In genomic region chr9:118389481-118390334, GRCm38 (mm10) we compare ENCODE assay signal across 8 mouse cellular contexts.
DNase-seq lines count a peak whose midpoint lies in the region; ATAC-seq and TF ChIP-seq lines count a peak whose summit lies in the region.

No protein-coding gene starts in this region.

- DNase-seq in kidney, postnatal 10 days = peak; percentile 12
- no peak for DNase-seq in kidney, adult 2 months
- peak; percentile 68 for DNase-seq in brain, embryonic 14.5 days (ENCODE audit: low read depth)
- no peak for DNase-seq in heart, embryonic 10.5 days (ENCODE audit: low spot score)
- no peak for DNase-seq in MN1 (ENCODE audit: low spot score)
- no peak for DNase-seq in thymus, postnatal 36 days

- no peak overlapping the region for H3K4me3 ChIP-seq in kidney, adult 2 months (ENCODE audit: insufficient read depth, low read depth, low read length)
- H3K4me3 ChIP-seq in heart, embryonic 10.5 days = peak overlapping the region; percentile 56
- H3K4me3 ChIP-seq in limb, embryonic 15.5 days = peak overlapping the region; percentile 33
- peak overlapping the region; percentile 31 for H3K4me3 ChIP-seq in neural tube, embryonic 15.5 days (replicated peaks)

- H3K36me3 ChIP-seq in kidney, adult 2 months (ENCODE audit: control insufficient read depth, insufficient read depth, low read length) = no peaks in the 10 kb centered on the region
- H3K36me3 ChIP-seq in heart, embryonic 10.5 days = no peaks in the 10 kb centered on the region
- H3K36me3 ChIP-seq in limb, embryonic 15.5 days = no peaks in the 10 kb centered on the region
- H3K36me3 ChIP-seq in neural tube, embryonic 15.5 days = no peaks in the 10 kb centered on the region

- ATAC-seq in limb, embryonic 15.5 days (ENCODE audit: insufficient number of reproducible peaks, low FRiP score, low TSS enrichment, low read depth) = no peak
- ATAC-seq in neural tube, embryonic 15.5 days (ENCODE audit: low FRiP score) = no peak

- no peak for TF ChIP-seq POLR2A in kidney, adult 2 months (IDR thresholded peaks at IDR 0.05; ENCODE audit: low read depth, low read length)
- no peak for TF ChIP-seq POLR2A in brain, embryonic 14.5 days (IDR thresholded peaks at IDR 0.05; ENCODE audit: borderline replicate concordance, extremely low read depth, insufficient read depth, insufficient read length, poor library complexity, severe bottlenecking)

- TF ChIP-seq CTCF in kidney, adult 2 months (conservative IDR thresholded peaks at IDR 0.05; ENCODE audit: insufficient read depth, insufficient read length, low read depth, low read length) = no peak
- no peak for TF ChIP-seq CTCF in brain, embryonic 14.5 days (IDR thresholded peaks at IDR 0.05; ENCODE audit: borderline replicate concordance, extremely low read depth, insufficient read depth, insufficient read length)

- H3K9ac ChIP-seq in limb, embryonic 15.5 days = no peak overlapping the region
- no peak overlapping the region for H3K9ac ChIP-seq in neural tube, embryonic 15.5 days (replicated peaks)

- peak overlapping the region; percentile 42 for H3K4me2 ChIP-seq in limb, embryonic 15.5 days
- H3K4me2 ChIP-seq in neural tube, embryonic 15.5 days = peak overlapping the region; percentile 54

- H3K27me3 ChIP-seq in kidney, adult 2 months (replicated peaks; ENCODE audit: control insufficient read depth, insufficient read depth, low read length) = peaks cover 2% of the 10 kb centered on the region; the same call in 1 of the 2 replicates
- peaks cover 22% of the 10 kb centered on the region for H3K27me3 ChIP-seq in heart, embryonic 10.5 days (ENCODE audit: insufficient read depth, poor library complexity, severe bottlenecking)
- H3K27me3 ChIP-seq in limb, embryonic 15.5 days = peaks cover 29% of the 10 kb centered on the region
- H3K27me3 ChIP-seq in neural tube, embryonic 15.5 days (replicated peaks) = peaks cover 58% of the 10 kb centered on the region

- no peaks in the 10 kb centered on the region for H3K9me3 ChIP-seq in heart, embryonic 10.5 days
- no peaks in the 10 kb centered on the region for H3K9me3 ChIP-seq in limb, embryonic 15.5 days
- no peaks in the 10 kb centered on the region for H3K9me3 ChIP-seq in neural tube, embryonic 15.5 days (replicated peaks)

- WGBS in kidney, adult 2 months = 20% methylated on average over 27 of the region's 27 CpGs
- 4% methylated on average over 27 of the region's 27 CpGs for WGBS in heart, embryonic 10.5 days
- WGBS in limb, embryonic 15.5 days = 7% methylated on average over 27 of the region's 27 CpGs
- WGBS in neural tube, embryonic 15.5 days = 2% methylated on average over 27 of the region's 27 CpGs

- no peak overlapping the region for H3K27ac ChIP-seq in kidney, adult 2 months (ENCODE audit: insufficient read depth, low read depth, low read length)
- peak overlapping the region; percentile 36; the same call in 1 of the 2 replicates for H3K27ac ChIP-seq in heart, embryonic 10.5 days
- H3K27ac ChIP-seq in limb, embryonic 15.5 days = no peak overlapping the region
- H3K27ac ChIP-seq in neural tube, embryonic 15.5 days (replicated peaks) = no peak overlapping the region

- H3K4me1 ChIP-seq in kidney, adult 2 months (ENCODE audit: control insufficient read depth, insufficient read depth, low read length) = no peaks in the 10 kb centered on the region
- H3K4me1 ChIP-seq in heart, embryonic 10.5 days = peaks cover 11% of the 10 kb centered on the region
- peaks cover 6% of the 10 kb centered on the region; the same call in 1 of the 2 replicates for H3K4me1 ChIP-seq in limb, embryonic 15.5 days
- peaks cover 4% of the 10 kb centered on the region; the same call in 1 of the 2 replicates for H3K4me1 ChIP-seq in neural tube, embryonic 15.5 days

Comparison
In these comparisons a context has a peak if more than half of its experiments do, and no peak if none do; other contexts are left out.
1. DNase-seq: peak in kidney, postnatal 10 days (single experiment) and brain, embryonic 14.5 days (single experiment); none in kidney, adult 2 months (single experiment), heart, embryonic 10.5 days (single experiment), MN1 (single experiment) and thymus, postnatal 36 days (0 of 2).